Mouse (Mus musculus): Measurements from ENCODE around the gene Brd2. TPM values are rescaled to one million over a fixed set of nuclear protein-coding genes. Genes with fewer than 3 reads are reported as not detected.
A peak's percentile ranks its signal among the peaks of the same experiment; 100 is the strongest.

The Brd2 gene
- polyA plus RNA-seq, 1 experiment = 178 TPM

- Histone ChIP-seq H3K27ac (ENCODE audit: control insufficient read depth, insufficient read depth, low read depth, low read length) (no peak overlapping the region), H3K4me3 (ENCODE audit: control insufficient read depth, low read depth, low read length) (no peak overlapping the region), H3K27me3 (ENCODE audit: control insufficient read depth, insufficient read depth, low read length) (no peaks in the 10 kb centered on the region), H3K4me1 (ENCODE audit: control insufficient read depth, insufficient read depth, low read length) (peaks cover 11% of the 10 kb centered on the region), H3K36me3 (ENCODE audit: control insufficient read depth, insufficient read depth, low read length) (no peaks in the 10 kb centered on the region)
- TF ChIP-seq POLR2A (IDR thresholded peaks at IDR 0.05; ENCODE audit: control insufficient read depth, low read depth, low read length) (no peak), CTCF (IDR thresholded peaks at IDR 0.05; ENCODE audit: control insufficient read depth, insufficient read depth, insufficient replicate concordance, low read depth, low read length) (no peak)
Observed at GRCm38 (mm10) chr17:34140240-34140639, 17.8 kb upstream of the Brd2 start.

- no peak overlapping the region for H3K27ac ChIP-seq (ENCODE audit: control insufficient read depth, insufficient read depth, low read depth, low read length)
- H3K4me3 ChIP-seq (ENCODE audit: control insufficient read depth, low read depth, low read length) = no peak overlapping the region; the same call in 1 of the 2 replicates
- H3K4me1 ChIP-seq (ENCODE audit: control insufficient read depth, insufficient read depth, low read length) = peaks cover 11% of the 10 kb centered on the region
- no peaks in the 10 kb centered on the region for H3K36me3 ChIP-seq (ENCODE audit: control insufficient read depth, insufficient read depth, low read length)
- TF ChIP-seq POLR2A (IDR thresholded peaks at IDR 0.05; ENCODE audit: control insufficient read depth, low read depth, low read length) (no peak), CTCF (IDR thresholded peaks at IDR 0.05; ENCODE audit: control insufficient read depth, insufficient read depth, insufficient replicate concordance, low read depth, low read length) (no peak)
- H3K27me3 ChIP-seq (ENCODE audit: control insufficient read depth, insufficient read depth, low read length) = no peaks in the 10 kb centered on the region
Observed at GRCm38 (mm10) chr17:34139416-34139815, 17.0 kb upstream of the Brd2 start.

- Histone ChIP-seq H3K4me3 (ENCODE audit: control insufficient read depth, low read depth, low read length) (no peak overlapping the region), H3K27ac (ENCODE audit: control insufficient read depth, insufficient read depth, low read depth, low read length) (no peak overlapping the region), H3K4me1 (ENCODE audit: control insufficient read depth, insufficient read depth, low read length) (peaks cover 11% of the 10 kb centered on the region), H3K27me3 (ENCODE audit: control insufficient read depth, insufficient read depth, low read length) (no peaks in the 10 kb centered on the region), H3K36me3 (ENCODE audit: control insufficient read depth, insufficient read depth, low read length) (no peaks in the 10 kb centered on the region)
- TF ChIP-seq CTCF (IDR thresholded peaks at IDR 0.05; ENCODE audit: control insufficient read depth, insufficient read depth, insufficient replicate concordance, low read depth, low read length) (no peak), POLR2A (IDR thresholded peaks at IDR 0.05; ENCODE audit: control insufficient read depth, low read depth, low read length) (no peak)
Observed at GRCm38 (mm10) chr17:34138655-34139054, 16.2 kb upstream of the Brd2 start.

- no peaks in the 10 kb centered on the region for H3K27me3 ChIP-seq (ENCODE audit: control insufficient read depth, insufficient read depth, low read length)
- no peak overlapping the region for H3K4me3 ChIP-seq (ENCODE audit: control insufficient read depth, low read depth, low read length)
- H3K27ac ChIP-seq (ENCODE audit: control insufficient read depth, insufficient read depth, low read depth, low read length) = no peak overlapping the region
- H3K4me1 ChIP-seq (ENCODE audit: control insufficient read depth, insufficient read depth, low read length) = peaks cover 11% of the 10 kb centered on the region
- TF ChIP-seq CTCF (IDR thresholded peaks at IDR 0.05; ENCODE audit: control insufficient read depth, insufficient read depth, insufficient replicate concordance, low read depth, low read length) = no peak
- TF ChIP-seq POLR2A (IDR thresholded peaks at IDR 0.05; ENCODE audit: control insufficient read depth, low read depth, low read length) = no peak
- no peaks in the 10 kb centered on the region for H3K36me3 ChIP-seq (ENCODE audit: control insufficient read depth, insufficient read depth, low read length)
Observed at GRCm38 (mm10) chr17:34137601-34138000, 15.2 kb upstream of the Brd2 start.

GRCm38 (mm10) chr17:34135297-34136224, 13.1 kb upstream of the Brd2 start:
- TF ChIP-seq POLR2A (IDR thresholded peaks at IDR 0.05; ENCODE audit: control insufficient read depth, low read depth, low read length) (no peak), CTCF (IDR thresholded peaks at IDR 0.05; ENCODE audit: control insufficient read depth, insufficient read depth, insufficient replicate concordance, low read depth, low read length) (peak; percentile 99)
- peak overlapping the region; percentile 53 for H3K4me3 ChIP-seq (ENCODE audit: control insufficient read depth, low read depth, low read length)
- H3K36me3 ChIP-seq (ENCODE audit: control insufficient read depth, insufficient read depth, low read length) = no peaks in the 10 kb centered on the region
- no peak overlapping the region for H3K27ac ChIP-seq (ENCODE audit: control insufficient read depth, insufficient read depth, low read depth, low read length)
- no peaks in the 10 kb centered on the region for H3K27me3 ChIP-seq (ENCODE audit: control insufficient read depth, insufficient read depth, low read length)
- peaks cover 11% of the 10 kb centered on the region for H3K4me1 ChIP-seq (ENCODE audit: control insufficient read depth, insufficient read depth, low read length)

- no peak overlapping the region for H3K27ac ChIP-seq (ENCODE audit: control insufficient read depth, insufficient read depth, low read depth, low read length)
- no peaks in the 10 kb centered on the region for H3K27me3 ChIP-seq (ENCODE audit: control insufficient read depth, insufficient read depth, low read length)
- TF ChIP-seq CTCF (IDR thresholded peaks at IDR 0.05; ENCODE audit: control insufficient read depth, insufficient read depth, insufficient replicate concordance, low read depth, low read length) = no peak
- TF ChIP-seq POLR2A (IDR thresholded peaks at IDR 0.05; ENCODE audit: control insufficient read depth, low read depth, low read length) = no peak
Observed at GRCm38 (mm10) chr17:34134451-34134850, 12.0 kb upstream of the Brd2 start.

GRCm38 (mm10) chr17:34133289-34133688, 10.9 kb upstream of the Brd2 start:
- TF ChIP-seq CTCF (IDR thresholded peaks at IDR 0.05; ENCODE audit: control insufficient read depth, insufficient read depth, insufficient replicate concordance, low read depth, low read length) (0 out of 2 replicates have a peak, but pooled peaks have one; percentile 8), POLR2A (IDR thresholded peaks at IDR 0.05; ENCODE audit: control insufficient read depth, low read depth, low read length) (no peak)
- peaks cover 4% of the 10 kb centered on the region for H3K4me1 ChIP-seq (ENCODE audit: control insufficient read depth, insufficient read depth, low read length)
- H3K36me3 ChIP-seq (ENCODE audit: control insufficient read depth, insufficient read depth, low read length) = no peaks in the 10 kb centered on the region
- no peak overlapping the region for H3K27ac ChIP-seq (ENCODE audit: control insufficient read depth, insufficient read depth, low read depth, low read length)
- H3K4me3 ChIP-seq (ENCODE audit: control insufficient read depth, low read depth, low read length) = no peak overlapping the region
- H3K27me3 ChIP-seq (ENCODE audit: control insufficient read depth, insufficient read depth, low read length) = no peaks in the 10 kb centered on the region

More at GRCm38 (mm10) chr17:34134451-34134850, 12.0 kb upstream of the Brd2 start:
- no peak overlapping the region for H3K4me3 ChIP-seq (ENCODE audit: control insufficient read depth, low read depth, low read length)
- H3K4me1 ChIP-seq (ENCODE audit: control insufficient read depth, insufficient read depth, low read length) = peaks cover 5% of the 10 kb centered on the region
- H3K36me3 ChIP-seq (ENCODE audit: control insufficient read depth, insufficient read depth, low read length) = no peaks in the 10 kb centered on the region

Measured in testis, adult 2 months (tissue).